Mouse (Mus musculus): ENCODE measurements around the gene Vamp5. TPM values are rescaled to one million over a fixed set of nuclear protein-coding genes. Genes with fewer than 3 reads are reported as not detected.

Gene Vamp5
- polyA plus RNA-seq, 1 experiment from 2014 or later, result 19.7 TPM

DNA sequence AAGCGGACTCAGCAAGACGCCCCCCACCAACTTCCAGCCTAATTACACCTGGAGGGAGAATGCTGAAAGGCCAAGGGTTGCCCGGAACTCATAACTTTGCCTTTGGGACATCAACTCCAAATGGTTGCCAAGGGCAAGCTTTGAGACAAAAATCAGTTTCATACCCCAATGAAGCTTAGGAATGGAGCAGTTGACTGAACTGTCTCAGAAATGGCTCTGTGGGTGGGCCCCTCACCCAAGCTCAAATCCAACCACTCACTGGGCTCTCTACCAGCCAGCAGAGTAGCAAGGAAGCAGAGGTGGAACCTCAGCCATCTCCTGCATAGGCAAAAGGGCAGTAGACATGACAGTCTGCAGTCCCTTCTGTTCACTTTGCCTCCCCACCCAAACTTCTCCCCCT, 7.5 kb upstream of the Vamp5 start:
- peaks cover 41% of the 10 kb centered on the region for H3K4me1 ChIP-seq
- H3K9me3 ChIP-seq (replicated peaks), result no peaks in the 10 kb centered on the region
- no peaks in the 10 kb centered on the region for H3K27me3 ChIP-seq (ENCODE audit: low read depth, poor library complexity, severe bottlenecking)
- H3K27ac ChIP-seq, result peak overlapping the region; percentile 92; the same call in 1 of the 2 replicates
- H3K36me3 ChIP-seq, result peaks cover 23% of the 10 kb centered on the region
- DNase-seq (ENCODE audit: low spot score), result no peak
- 61% methylated on average over 3 of the region's 3 CpGs for WGBS
- H3K4me3 ChIP-seq, result peak overlapping the region; percentile 17; the same call in 1 of the 2 replicates

DNA sequence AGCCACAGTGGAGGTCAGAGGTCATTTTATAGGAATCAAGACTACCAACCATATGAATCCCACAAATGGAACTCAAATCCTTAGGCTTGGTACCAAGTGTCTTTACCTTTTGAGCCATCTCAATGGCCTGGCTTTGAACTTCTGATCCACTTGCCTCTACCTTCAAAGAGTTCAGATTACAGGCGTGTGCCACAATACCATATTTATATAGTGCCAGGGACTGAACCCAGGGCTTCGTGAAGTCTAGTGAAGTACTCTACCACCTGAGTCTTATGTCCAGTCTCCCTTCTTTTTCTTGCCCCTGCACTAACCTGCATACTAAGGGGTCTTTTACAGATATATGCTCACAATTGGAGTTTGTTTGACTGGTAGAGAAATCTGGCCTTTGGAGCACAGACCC, 6.3 kb upstream of the Vamp5 start:
- Histone ChIP-seq H3K36me3 (peaks cover 23% of the 10 kb centered on the region), H3K27ac (no peak overlapping the region), H3K27me3 (ENCODE audit: low read depth, poor library complexity, severe bottlenecking) (no peaks in the 10 kb centered on the region), H3K4me1 (peaks cover 41% of the 10 kb centered on the region), H3K9me3 (replicated peaks) (no peaks in the 10 kb centered on the region), H3K4me3 (no peak overlapping the region)
- DNase-seq (ENCODE audit: low spot score), result no peak
- WGBS, result 87% methylated on average over 2 of the region's 2 CpGs

DNA sequence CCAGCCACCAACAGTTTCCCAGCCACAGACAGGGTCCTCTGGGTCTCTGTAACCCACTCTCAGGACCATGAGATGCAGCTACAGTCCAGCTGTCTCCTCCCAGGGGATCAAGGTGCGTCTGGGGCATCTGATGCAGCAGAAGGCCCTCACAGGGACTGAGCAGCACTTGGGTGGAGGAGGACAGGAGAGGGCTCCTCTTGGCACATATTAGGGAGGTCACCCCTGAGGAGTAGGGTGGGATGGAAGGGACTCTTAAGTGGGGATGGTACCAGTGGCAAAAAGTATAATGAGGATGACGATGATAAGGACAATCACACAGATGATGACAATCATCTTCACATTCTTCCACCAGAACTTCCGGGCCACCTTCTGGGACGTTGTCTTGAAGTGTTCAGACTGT, 5.0 kb upstream of the Vamp5 start:
- no peak overlapping the region for H3K27ac ChIP-seq
- 87% methylated on average over 4 of the region's 4 CpGs for WGBS
- peaks cover 23% of the 10 kb centered on the region for H3K36me3 ChIP-seq
- H3K4me1 ChIP-seq, result peaks cover 32% of the 10 kb centered on the region
- H3K27me3 ChIP-seq (ENCODE audit: low read depth, poor library complexity, severe bottlenecking), result 0 out of 2 replicates have a peak, but pooled peaks cover 1% of the 10 kb centered on the region
- no peaks in the 10 kb centered on the region for H3K9me3 ChIP-seq (replicated peaks)
- no peak overlapping the region for H3K4me3 ChIP-seq
- no peak for DNase-seq (ENCODE audit: low spot score)

DNA sequence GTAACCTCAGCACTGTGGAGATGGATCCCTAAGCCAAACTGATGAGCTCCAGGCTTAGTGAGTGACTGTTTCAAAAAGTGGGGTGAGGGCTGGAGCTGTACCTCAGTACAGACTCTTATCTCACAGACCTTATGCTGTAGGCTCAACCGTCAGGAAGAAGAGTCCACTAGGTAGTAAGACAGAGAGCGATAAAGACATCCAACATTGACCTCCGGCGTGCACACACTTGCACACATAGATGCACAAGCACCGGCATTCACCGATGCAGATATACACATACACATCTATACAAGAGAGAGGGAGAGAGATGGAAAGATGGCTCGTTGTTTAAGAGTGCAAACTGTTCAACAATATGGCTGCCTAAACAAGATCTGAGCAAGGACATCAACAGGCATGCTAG, 3.7 kb upstream of the Vamp5 start:
- H3K4me3 ChIP-seq, result no peak overlapping the region
- H3K4me1 ChIP-seq, result peaks cover 32% of the 10 kb centered on the region
- peaks cover 14% of the 10 kb centered on the region for H3K27me3 ChIP-seq (ENCODE audit: low read depth, poor library complexity, severe bottlenecking)
- no peaks in the 10 kb centered on the region for H3K9me3 ChIP-seq (replicated peaks)
- WGBS, result 94% methylated on average over 7 of the region's 7 CpGs
- peaks cover 23% of the 10 kb centered on the region for H3K36me3 ChIP-seq
- H3K27ac ChIP-seq, result no peak overlapping the region
- no peak for DNase-seq (ENCODE audit: low spot score)

DNA sequence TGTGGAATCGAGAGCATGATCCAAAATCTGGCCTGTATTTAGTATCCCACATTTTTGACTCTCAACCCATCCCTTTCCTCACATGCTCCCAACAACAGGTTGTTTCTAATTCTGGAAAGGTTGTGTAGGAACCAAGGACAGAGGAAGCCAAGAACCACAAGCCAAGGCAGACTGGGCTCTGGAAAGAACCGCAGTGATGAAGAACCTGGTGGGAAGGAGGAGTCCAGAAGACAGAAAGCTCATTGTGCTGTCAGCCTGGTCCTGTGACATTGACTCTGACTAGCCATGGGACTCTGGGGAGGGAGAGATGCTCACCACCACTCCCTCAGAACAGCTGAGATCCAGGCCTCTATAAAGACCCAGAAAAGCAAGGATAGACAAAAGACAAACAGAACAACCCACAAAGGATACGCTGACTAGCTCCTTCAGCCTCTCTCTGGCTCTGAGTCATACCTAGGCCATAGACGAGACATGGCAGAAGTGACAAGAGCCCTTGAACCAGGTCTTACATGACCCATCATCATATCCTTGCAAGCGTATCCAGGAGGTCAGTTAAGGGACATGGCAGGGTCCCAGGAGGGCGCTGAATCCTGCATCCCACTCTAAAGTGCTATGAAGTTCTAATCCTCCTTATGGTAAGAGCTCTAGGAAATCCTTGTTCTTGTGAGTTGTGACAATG, 3.0 kb upstream of the Vamp5 start:
- WGBS, result 87% methylated on average over 6 of the region's 6 CpGs
- H3K4me3 ChIP-seq, result no peak overlapping the region
- H3K36me3 ChIP-seq, result peaks cover 23% of the 10 kb centered on the region
- H3K27ac ChIP-seq, result peak overlapping the region; percentile 4; the same call in 1 of the 2 replicates
- H3K4me1 ChIP-seq, result peaks cover 25% of the 10 kb centered on the region
- no peaks in the 10 kb centered on the region for H3K9me3 ChIP-seq (replicated peaks)
- DNase-seq (ENCODE audit: low spot score), result no peak
- H3K27me3 ChIP-seq (ENCODE audit: low read depth, poor library complexity, severe bottlenecking), result peaks cover 17% of the 10 kb centered on the region

DNA sequence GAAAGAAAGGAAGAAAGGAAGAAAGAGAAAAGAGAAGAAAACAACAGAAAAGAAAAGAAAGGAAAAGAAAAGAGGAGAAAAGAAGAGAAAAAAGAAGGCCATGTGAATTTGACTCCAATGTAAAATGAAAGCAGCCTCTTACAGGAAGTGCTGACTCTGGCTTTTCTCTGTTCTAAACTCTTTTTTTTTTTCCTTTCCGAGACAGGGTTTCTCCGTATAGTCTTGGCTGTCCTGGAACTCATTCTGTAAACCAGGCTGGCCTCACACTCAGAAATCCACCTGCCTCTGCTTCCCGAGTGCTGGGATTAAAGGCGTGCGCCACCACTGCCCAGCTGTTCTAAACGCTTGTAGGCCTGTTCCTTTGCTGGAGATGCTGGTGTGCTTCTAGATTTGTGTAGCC, 2.2 kb upstream of the Vamp5 start:
- WGBS, result 87% methylated on average over 6 of the region's 6 CpGs
- Histone ChIP-seq H3K9me3 (replicated peaks) (no peaks in the 10 kb centered on the region), H3K4me1 (peaks cover 18% of the 10 kb centered on the region)

DNA sequence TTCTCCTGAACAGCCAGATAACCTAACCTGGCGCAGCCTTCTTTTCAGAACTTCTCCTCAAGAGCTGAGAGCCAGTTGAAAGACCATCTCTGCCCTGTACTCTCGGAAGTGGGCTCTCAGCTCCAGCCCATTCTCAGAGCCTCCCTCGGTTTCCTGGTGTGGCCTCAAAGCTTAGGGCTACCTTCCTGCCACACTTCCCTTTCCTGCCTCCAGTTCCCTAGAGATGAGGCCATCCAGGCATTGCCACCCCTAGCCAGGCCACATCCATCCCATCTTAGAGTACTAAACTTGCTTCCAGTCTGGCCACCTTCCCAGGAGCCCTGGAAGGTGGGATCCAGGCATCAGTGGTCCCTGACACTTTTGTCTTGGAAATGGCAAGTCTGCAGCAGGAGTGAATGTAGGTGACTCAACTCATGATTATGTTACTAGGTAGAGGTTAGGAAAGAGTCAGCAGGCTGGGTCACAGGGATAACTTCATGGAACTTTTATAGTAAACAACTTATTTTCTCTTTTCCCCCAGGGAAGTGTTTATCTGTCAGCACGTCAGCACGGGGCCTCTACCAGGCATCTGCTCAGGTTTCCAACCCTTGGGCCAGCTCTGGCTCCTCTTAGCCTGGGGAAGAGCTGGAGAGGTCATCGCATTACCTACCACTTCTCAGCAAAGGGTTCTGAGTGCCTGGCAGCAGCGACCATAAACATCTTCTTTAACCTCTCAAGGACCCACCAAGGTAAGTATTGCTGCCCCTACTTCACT, 714 bp downstream of the Vamp5 start:
- WGBS, result 37% methylated on average over 7 of the region's 7 CpGs
- H3K4me1 ChIP-seq, result peaks cover 16% of the 10 kb centered on the region
- peaks cover 2% of the 10 kb centered on the region; the same call in 1 of the 2 replicates for H3K36me3 ChIP-seq
- peaks cover 17% of the 10 kb centered on the region for H3K27me3 ChIP-seq (ENCODE audit: low read depth, poor library complexity, severe bottlenecking)
- no peaks in the 10 kb centered on the region for H3K9me3 ChIP-seq (replicated peaks)
- no peak for DNase-seq (ENCODE audit: low spot score)
- peak overlapping the region; percentile 61 for H3K4me3 ChIP-seq
- H3K27ac ChIP-seq, result peak overlapping the region; percentile 78

More for the DNA sequence above, 2.2 kb upstream of the Vamp5 start:
- Histone ChIP-seq H3K27ac (no peak overlapping the region), H3K27me3 (ENCODE audit: low read depth, poor library complexity, severe bottlenecking) (peaks cover 17% of the 10 kb centered on the region), H3K4me3 (no peak overlapping the region), H3K36me3 (peaks cover 17% of the 10 kb centered on the region)
- DNase-seq (ENCODE audit: low spot score), result no peak

DNA sequence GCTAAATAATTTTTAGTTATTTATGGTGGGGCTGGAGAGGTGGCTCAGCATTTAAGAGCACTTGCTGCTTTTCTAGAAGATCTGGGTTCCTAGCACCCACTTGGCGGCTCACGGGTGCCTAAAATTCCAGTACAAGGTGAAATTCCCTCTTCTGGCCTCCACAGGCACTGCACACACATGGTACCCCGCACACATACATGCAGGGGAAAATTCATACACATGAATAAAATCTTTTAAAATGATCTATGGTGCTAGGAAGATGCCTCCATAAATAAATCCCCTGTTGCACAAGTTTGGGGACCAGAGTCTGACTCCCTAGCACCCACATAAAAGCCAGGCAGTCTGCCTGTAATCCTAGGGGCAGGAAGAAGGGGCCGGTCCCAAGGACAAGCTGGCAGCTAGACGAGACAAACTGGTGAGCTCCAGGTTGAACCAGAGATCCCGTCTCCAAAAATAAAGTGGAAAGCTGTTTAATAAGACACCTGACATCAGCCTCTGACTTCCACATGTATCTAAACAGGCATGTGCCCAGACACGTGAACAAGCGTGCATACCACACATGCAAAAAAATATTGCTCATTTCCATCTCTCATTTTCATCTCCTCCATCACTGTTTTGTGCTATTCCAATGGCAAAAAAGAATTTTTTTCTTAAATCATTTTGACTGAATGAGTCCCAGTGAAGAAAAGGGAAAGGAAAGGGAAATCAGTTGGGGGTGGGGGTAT, 1.6 kb downstream of the Vamp5 start:
- Histone ChIP-seq H3K9me3 (replicated peaks) (no peaks in the 10 kb centered on the region), H3K27me3 (ENCODE audit: low read depth, poor library complexity, severe bottlenecking) (peaks cover 17% of the 10 kb centered on the region), H3K4me3 (0 out of 2 replicates have a peak overlapping the region, but pooled peaks have one; percentile 61), H3K4me1 (peaks cover 16% of the 10 kb centered on the region), H3K36me3 (no peaks in the 10 kb centered on the region), H3K27ac (no peak overlapping the region)
- 86% methylated on average over 8 of the region's 8 CpGs for WGBS
- no peak for DNase-seq (ENCODE audit: low spot score)

DNA sequence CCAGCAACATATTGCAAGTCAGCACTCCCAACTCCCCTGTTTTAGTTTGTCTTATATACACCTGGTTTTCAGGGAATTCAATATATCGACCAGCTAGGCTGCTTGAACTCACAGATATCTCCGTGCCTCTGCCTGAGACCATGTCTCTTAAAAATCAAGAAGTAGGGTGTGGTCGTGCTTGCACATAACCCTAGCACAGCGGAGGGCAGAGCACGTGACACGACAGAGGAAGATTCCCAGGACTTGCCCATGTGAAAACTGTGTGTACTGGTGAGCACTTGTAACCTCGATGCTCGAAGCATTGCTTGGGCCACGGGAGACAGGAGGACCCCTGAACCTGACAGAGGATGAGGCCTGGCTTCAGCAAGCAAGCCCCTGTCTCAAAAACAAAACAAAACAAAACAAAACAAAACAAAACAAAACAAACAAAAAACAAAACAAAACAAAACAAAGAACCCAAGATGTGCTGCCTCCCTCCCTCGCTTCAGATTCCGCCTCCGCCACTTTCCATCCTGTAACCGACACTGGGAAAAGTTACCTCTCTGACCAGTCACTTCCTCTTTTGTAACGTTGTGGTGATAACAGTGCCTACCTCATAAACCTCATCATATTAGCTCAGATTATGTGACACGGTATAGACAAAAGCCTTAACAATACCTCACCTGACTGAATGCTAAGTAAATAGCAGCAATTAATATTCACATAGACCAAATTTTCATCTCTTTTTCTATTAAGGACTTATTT, 5.3 kb downstream of the Vamp5 start:
- DNase-seq (ENCODE audit: low spot score), result no peak
- peaks cover 14% of the 10 kb centered on the region for H3K27me3 ChIP-seq (ENCODE audit: low read depth, poor library complexity, severe bottlenecking)
- WGBS, result 87% methylated on average over 15 of the region's 15 CpGs
- no peaks in the 10 kb centered on the region for H3K9me3 ChIP-seq (replicated peaks)
- peaks cover 26% of the 10 kb centered on the region for H3K4me1 ChIP-seq
- H3K4me3 ChIP-seq, result no peak overlapping the region
- no peaks in the 10 kb centered on the region for H3K36me3 ChIP-seq
- no peak overlapping the region for H3K27ac ChIP-seq

DNA sequence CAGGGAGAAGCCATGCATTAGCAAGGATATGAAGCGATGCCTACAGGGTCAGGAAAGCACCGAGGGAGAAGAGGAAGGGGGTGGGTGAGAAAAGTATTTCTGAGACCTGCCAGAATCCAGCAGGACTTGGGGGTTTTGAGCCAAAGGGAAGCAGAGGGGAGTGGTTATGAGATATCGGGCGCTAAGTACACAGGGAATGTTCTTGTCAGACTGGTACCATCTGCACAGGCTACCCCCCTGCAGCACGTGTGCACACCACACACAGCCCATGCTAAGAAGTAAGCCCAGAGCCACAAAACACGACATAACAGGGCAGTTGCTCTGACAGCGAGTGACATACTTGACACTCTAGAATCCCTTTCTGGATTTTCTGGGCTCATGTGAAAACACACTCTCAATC, 6.1 kb downstream of the Vamp5 start:
- Histone ChIP-seq H3K27ac (no peak overlapping the region), H3K4me1 (peaks cover 19% of the 10 kb centered on the region; the same call in 1 of the 2 replicates), H3K4me3 (no peak overlapping the region), H3K36me3 (no peaks in the 10 kb centered on the region), H3K9me3 (replicated peaks) (no peaks in the 10 kb centered on the region), H3K27me3 (ENCODE audit: low read depth, poor library complexity, severe bottlenecking) (peaks cover 6% of the 10 kb centered on the region)
- no peak for DNase-seq (ENCODE audit: low spot score)
- WGBS, result 77% methylated on average over 7 of the region's 7 CpGs

DNA sequence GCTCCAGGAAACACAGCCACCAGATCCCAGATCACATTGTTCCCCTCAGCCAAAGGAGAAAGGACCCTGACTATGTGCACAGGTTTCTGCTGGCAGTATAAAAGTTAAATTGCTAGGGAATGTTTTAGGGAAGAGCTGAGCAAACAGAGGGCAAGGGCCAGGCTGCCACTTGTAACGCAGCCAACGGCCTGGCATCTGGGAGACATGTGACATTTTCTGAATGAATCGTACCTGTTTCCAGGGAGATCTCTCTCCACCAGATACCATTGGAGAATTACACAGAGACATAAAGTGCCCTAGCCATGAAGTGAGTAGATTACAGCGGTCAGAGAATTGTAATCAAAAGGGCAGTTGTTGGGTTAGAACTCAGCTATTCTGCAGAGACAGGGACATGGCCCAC, 7.1 kb downstream of the Vamp5 start:
- Histone ChIP-seq H3K27ac (no peak overlapping the region; the same call in 1 of the 2 replicates), H3K36me3 (no peaks in the 10 kb centered on the region), H3K9me3 (replicated peaks) (no peaks in the 10 kb centered on the region), H3K27me3 (ENCODE audit: low read depth, poor library complexity, severe bottlenecking) (no peaks in the 10 kb centered on the region), H3K4me3 (no peak overlapping the region), H3K4me1 (peaks cover 16% of the 10 kb centered on the region; the same call in 1 of the 2 replicates)
- 91% methylated on average over 4 of the region's 4 CpGs for WGBS
- no peak for DNase-seq (ENCODE audit: low spot score)

DNA sequence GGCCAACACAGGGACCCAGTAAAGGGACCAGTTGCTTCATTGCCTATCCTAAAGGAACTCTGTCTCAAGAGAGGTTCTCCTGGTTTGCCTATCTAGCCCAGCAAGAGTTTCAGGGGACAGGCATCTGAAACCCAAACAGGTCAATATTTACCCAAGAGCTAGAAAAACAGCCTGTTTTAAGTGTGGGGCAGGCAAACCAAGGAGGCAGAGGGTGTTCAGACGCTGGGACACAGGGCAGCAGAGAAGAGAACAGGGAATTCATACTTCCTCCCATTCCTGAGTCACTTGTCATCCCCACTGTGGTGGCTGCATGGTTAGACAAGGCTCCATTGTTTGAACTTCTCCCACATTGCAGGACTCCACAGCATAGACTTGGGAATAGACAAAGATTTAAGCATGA, 8.7 kb downstream of the Vamp5 start:
- H3K4me3 ChIP-seq, result no peak overlapping the region
- H3K27me3 ChIP-seq (ENCODE audit: low read depth, poor library complexity, severe bottlenecking), result no peaks in the 10 kb centered on the region
- WGBS, result 35% methylated on average over 1 of the region's 1 CpGs
- H3K4me1 ChIP-seq, result peaks cover 16% of the 10 kb centered on the region; the same call in 1 of the 2 replicates
- no peak for DNase-seq (ENCODE audit: low spot score)
- no peaks in the 10 kb centered on the region for H3K36me3 ChIP-seq
- H3K9me3 ChIP-seq (replicated peaks), result no peaks in the 10 kb centered on the region
- 0 out of 2 replicates have a peak overlapping the region, but pooled peaks have one; percentile 37 for H3K27ac ChIP-seq

Measured in limb, embryonic 10.5 days (tissue).